Mouse (Mus musculus): Measurements from ENCODE around the gene Vps26c. TPM values are rescaled to one million over a fixed set of nuclear protein-coding genes. Genes with fewer than 3 reads are reported as not detected.

The Vps26c gene
- polyA plus RNA-seq, 1 experiment from 2014 or later = 60.0 TPM

DNA sequence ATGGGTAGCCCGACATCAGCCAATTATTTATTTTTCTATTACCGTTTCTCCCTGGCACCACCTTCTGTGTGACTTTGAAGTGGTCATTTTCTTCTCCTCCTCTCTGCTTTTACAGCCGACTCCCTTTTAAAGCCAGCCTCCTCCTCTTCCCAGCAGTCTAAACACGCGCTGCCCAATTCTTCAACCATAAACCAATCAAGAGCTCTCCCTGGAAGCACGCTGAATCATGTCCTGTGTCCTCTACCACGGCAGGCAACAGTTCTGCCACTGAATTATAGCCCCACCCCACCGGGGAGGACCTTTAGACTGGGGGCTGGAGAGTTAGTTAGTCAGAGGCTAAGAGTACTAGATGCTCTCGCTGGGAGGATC is 10.5 kb upstream of the Vps26c start:
- no peak overlapping the region for H3K4me3 ChIP-seq
- WGBS = 63% methylated on average over 9 of the region's 9 CpGs

DNA sequence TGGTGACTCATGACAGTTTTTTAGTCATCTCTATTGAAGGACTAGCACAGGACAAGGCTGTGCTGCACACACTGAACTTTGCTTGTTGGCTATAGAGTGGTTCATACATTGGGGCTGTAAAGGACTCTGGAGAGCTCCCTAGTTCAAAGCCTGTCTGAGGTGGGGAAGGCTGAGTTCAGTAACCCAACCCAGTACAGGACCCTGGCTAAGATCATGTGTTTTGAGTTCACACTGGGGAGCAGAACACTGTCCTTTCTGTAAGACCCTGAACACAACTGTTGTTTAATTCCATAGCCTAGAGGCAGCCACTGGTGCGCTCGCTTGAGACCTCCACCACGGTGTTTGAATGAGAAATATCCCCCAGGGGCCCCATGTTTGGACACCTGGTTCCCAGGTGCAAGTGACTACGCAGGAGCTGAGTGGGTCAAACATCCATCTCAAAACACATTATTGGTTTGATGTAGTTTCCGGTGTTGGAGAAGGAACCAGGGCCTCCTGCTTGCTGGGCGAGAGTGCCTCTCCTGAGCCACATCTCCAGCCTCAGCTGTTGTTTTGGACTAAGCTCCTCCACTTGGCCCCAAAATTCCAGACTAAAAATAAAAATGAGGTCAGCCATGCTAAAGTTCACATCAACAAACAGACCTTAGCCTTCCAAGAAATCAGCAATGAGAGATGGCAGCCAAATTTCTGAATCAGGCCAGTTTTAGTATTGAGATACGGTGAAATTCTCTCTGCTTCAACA is 10.0 kb upstream of the Vps26c start:
- peaks cover 10% of the 10 kb centered on the region for H3K4me1 ChIP-seq
- H3K36me3 ChIP-seq = no peaks in the 10 kb centered on the region
- 86% methylated on average over 7 of the region's 7 CpGs for WGBS
- H3K4me3 ChIP-seq = no peak overlapping the region
- H3K27ac ChIP-seq = no peak overlapping the region
- DNase-seq (ENCODE audit: low spot score) = no peak
- H3K9me3 ChIP-seq = no peaks in the 10 kb centered on the region
- H3K27me3 ChIP-seq (ENCODE audit: insufficient read depth, poor library complexity, severe bottlenecking) = no peaks in the 10 kb centered on the region

More for the DNA sequence above, 10.5 kb upstream of the Vps26c start:
- no peaks in the 10 kb centered on the region for H3K27me3 ChIP-seq (ENCODE audit: insufficient read depth, poor library complexity, severe bottlenecking)
- no peaks in the 10 kb centered on the region for H3K9me3 ChIP-seq
- no peak overlapping the region for H3K27ac ChIP-seq
- peaks cover 10% of the 10 kb centered on the region for H3K4me1 ChIP-seq
- H3K36me3 ChIP-seq = no peaks in the 10 kb centered on the region
- no peak for DNase-seq (ENCODE audit: low spot score)

DNA sequence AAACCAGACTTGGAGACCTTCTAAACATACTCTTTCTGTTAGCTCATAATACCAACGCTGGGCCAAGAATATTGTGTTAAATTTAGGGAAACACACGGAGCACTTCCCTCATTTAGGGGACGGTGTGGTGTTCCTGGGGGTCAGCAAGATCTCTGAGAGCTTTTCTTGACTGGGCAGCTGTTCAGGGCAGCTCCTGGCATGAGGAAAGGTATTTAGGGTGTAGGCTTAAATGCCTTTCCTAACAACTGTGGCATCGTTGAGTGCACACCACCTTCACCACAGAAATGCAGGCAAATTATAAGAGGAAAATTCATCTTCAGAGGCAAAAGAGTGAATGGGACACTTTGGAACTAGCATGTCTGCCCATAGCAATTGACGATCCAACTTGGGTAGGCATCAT is 9.1 kb upstream of the Vps26c start:
- H3K27ac ChIP-seq = no peak overlapping the region
- H3K4me3 ChIP-seq = no peak overlapping the region
- H3K36me3 ChIP-seq = no peaks in the 10 kb centered on the region
- peaks cover 10% of the 10 kb centered on the region for H3K4me1 ChIP-seq
- H3K9me3 ChIP-seq = no peaks in the 10 kb centered on the region
- DNase-seq (ENCODE audit: low spot score) = no peak
- H3K27me3 ChIP-seq (ENCODE audit: insufficient read depth, poor library complexity, severe bottlenecking) = no peaks in the 10 kb centered on the region
- 81% methylated on average over 5 of the region's 5 CpGs for WGBS

DNA sequence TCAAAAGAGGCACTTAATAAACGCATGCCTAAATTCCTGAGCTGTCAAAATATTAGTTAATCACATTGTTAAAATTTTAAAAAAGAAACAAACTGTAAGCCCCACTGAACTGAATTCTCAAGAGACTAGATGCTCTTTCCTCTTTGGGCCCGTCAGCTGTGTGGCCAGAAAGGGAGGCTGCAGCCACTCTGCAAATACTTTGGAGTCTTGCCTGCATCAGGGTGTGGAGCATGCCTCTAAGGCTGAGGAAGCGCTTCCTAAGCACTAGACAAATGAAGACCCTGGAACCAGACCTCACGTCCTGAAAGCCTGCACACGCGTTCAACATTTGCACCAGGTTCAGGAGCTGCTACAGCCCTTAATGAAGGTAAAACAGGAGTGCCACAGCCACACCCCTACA is 7.0 kb upstream of the Vps26c start:
- WGBS = 80% methylated on average over 6 of the region's 6 CpGs
- DNase-seq (ENCODE audit: low spot score) = no peak
- no peak overlapping the region for H3K4me3 ChIP-seq
- no peaks in the 10 kb centered on the region for H3K9me3 ChIP-seq
- no peaks in the 10 kb centered on the region for H3K36me3 ChIP-seq
- H3K27me3 ChIP-seq (ENCODE audit: insufficient read depth, poor library complexity, severe bottlenecking) = no peaks in the 10 kb centered on the region
- peaks cover 10% of the 10 kb centered on the region for H3K4me1 ChIP-seq
- H3K27ac ChIP-seq = no peak overlapping the region

DNA sequence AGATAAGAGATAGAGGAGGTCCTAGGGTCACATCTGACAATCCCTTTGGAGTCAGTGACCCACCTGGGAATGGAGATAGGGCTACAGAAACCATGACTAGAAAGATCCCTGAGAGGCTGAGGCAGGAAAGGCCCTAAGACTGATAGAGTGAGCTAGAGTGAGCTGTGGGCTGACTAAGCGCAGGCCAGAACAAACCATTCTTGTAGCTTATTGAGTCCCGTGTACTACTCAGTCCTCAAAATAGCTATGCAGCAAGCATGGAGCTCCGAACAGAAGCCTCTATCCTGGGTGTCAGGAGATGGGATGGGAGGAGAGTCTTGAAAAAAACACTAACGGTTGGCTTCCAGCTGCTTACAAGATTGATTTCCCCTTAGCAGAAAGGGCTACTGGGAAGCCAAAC is 4.6 kb upstream of the Vps26c start:
- H3K4me1 ChIP-seq = peaks cover 8% of the 10 kb centered on the region
- no peak overlapping the region for H3K27ac ChIP-seq
- no peaks in the 10 kb centered on the region for H3K27me3 ChIP-seq (ENCODE audit: insufficient read depth, poor library complexity, severe bottlenecking)
- no peak for DNase-seq (ENCODE audit: low spot score)
- no peak overlapping the region for H3K4me3 ChIP-seq
- no peaks in the 10 kb centered on the region for H3K36me3 ChIP-seq
- no peaks in the 10 kb centered on the region for H3K9me3 ChIP-seq
- 84% methylated on average over 4 of the region's 4 CpGs for WGBS

DNA sequence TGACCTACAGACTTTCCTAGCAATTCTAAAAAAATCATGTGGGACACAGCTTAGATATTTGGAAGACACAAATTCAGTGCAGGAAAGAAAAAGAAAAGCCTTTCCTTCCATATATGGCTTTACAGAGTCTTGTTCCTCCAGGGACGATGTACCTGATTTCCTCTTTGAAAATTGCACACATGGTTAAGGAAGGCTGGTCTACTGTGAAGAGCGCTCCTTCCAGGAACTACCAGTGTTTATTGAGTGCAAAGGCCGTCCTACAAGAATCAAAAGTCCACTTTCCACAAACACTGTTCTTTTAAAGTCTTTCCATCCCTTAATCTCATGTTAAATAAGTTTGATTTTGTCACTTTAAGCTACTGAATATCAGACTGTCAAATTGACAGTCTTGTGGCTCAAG is 916 bp upstream of the Vps26c start:
- DNase-seq (ENCODE audit: low spot score) = no peak
- H3K9me3 ChIP-seq = no peaks in the 10 kb centered on the region
- peak overlapping the region; percentile 87 for H3K4me3 ChIP-seq
- no peaks in the 10 kb centered on the region for H3K27me3 ChIP-seq (ENCODE audit: insufficient read depth, poor library complexity, severe bottlenecking)
- peak overlapping the region; percentile 95 for H3K27ac ChIP-seq
- WGBS = 57% methylated on average over 3 of the region's 3 CpGs
- H3K36me3 ChIP-seq = no peaks in the 10 kb centered on the region
- H3K4me1 ChIP-seq = peaks cover 31% of the 10 kb centered on the region

DNA sequence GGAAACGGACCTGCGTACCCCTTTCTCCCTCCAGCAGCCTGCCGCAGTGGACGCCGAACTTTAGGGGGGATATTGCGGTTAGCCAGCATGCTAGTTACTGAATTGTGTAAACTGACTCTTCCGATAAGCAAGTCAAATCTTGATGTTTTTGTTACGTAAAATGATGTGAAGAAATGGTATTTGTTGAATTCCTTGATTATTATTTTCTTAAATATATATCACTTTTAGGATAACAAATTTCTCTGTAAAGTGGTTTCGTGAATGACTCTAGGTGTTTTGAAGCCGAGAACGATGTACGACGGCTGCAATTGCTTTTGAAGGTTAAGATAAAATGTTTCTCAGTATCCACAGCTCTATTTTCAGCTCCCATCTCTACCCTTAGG is 513 bp upstream of the Vps26c start:
- Histone ChIP-seq H3K27ac (peak overlapping the region; percentile 95), H3K9me3 (no peaks in the 10 kb centered on the region), H3K4me1 (peaks cover 31% of the 10 kb centered on the region), H3K27me3 (ENCODE audit: insufficient read depth, poor library complexity, severe bottlenecking) (no peaks in the 10 kb centered on the region), H3K36me3 (no peaks in the 10 kb centered on the region), H3K4me3 (peak overlapping the region; percentile 87)
- 4% methylated on average over 13 of the region's 13 CpGs for WGBS
- DNase-seq (ENCODE audit: low spot score) = no peak

DNA sequence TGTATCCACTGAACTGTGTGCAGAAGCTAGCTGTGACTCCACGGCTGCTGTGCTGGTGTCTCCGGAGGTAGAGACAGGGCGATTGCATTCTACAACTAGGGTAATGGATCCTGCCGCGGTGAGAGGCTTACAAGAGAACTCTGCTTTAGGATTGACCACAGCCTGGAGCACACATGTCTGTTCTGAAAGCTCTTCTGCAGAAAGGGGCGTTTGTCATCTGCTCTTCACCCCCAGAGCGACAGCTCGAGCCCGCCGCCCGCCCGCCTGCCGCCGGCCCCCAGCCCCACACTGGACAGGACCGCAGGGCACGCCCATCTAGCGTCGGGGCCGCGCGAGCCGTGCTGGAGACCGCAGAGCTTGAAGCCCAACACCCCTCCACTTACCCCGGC is 681 bp downstream of the Vps26c start:
- 0 out of 2 replicates have a peak, but pooled peaks cover 2% of the 10 kb centered on the region for H3K36me3 ChIP-seq
- under 1% methylated on average over 24 of the region's 24 CpGs for WGBS
- peaks cover 31% of the 10 kb centered on the region for H3K4me1 ChIP-seq
- peak overlapping the region; percentile 87 for H3K4me3 ChIP-seq
- DNase-seq (ENCODE audit: low spot score) = no peak
- H3K27ac ChIP-seq = peak overlapping the region; percentile 95
- no peaks in the 10 kb centered on the region for H3K27me3 ChIP-seq (ENCODE audit: insufficient read depth, poor library complexity, severe bottlenecking)
- no peaks in the 10 kb centered on the region for H3K9me3 ChIP-seq

DNA sequence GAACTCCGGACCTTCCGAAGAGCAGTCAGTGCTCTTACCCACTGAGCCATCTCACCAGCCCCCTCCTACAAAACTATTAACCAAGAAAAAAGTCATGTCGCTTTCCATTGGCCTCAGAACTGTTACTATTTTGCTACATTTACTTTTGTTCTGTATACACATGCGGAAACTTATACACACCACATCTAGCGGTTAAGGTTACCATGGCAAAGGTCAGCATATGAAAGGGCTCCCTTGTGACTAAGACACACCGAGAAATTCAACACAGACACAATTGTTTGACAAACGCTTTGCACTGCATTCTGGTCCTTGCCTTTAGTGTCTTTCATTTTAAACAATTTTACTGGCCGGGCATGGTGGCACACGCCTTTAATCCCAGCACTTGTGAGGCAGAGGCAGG is 1.9 kb downstream of the Vps26c start:
- no peak overlapping the region for H3K4me3 ChIP-seq
- no peak overlapping the region for H3K27ac ChIP-seq
- no peaks in the 10 kb centered on the region for H3K9me3 ChIP-seq
- H3K4me1 ChIP-seq = peaks cover 32% of the 10 kb centered on the region
- no peaks in the 10 kb centered on the region for H3K27me3 ChIP-seq (ENCODE audit: insufficient read depth, poor library complexity, severe bottlenecking)
- 91% methylated on average over 9 of the region's 9 CpGs for WGBS
- DNase-seq (ENCODE audit: low spot score) = no peak
- H3K36me3 ChIP-seq = 0 out of 2 replicates have a peak, but pooled peaks cover 2% of the 10 kb centered on the region

DNA sequence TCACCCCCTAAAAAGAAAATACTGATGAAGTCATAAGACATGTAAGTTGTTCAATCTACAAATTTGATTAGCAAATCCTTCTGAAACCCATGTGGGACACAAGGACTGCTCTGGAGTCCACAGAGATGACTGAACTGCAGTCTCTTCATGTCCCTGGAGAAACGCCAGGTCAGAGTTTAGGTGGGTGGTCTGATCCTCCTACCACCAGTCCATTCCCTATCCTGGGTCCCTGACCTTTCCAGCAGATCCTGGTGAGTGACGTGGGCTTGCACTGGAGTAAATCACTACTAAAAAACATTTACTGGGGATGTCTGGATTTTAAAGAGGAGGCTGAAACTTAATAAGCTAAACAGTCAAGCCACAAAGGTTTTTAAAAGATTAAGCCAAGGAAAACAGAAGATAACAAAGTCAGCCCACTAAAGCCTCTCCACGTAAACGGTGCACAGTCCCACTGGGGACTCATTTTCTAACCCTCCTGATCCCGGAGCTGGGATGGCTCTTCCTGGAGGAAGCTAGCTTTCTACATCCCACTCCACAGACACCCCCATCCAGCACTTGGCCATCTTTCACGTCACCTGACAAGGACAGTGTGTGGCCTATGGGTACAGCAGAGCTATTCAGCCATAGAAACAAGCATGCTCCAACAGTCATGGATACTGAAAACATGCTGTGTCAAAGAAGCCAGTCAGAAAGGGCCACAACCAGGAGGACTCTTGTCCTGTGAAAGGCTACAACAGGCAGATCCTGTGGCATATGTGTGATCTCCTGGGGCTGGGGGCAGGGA is 2.8 kb downstream of the Vps26c start:
- H3K27me3 ChIP-seq (ENCODE audit: insufficient read depth, poor library complexity, severe bottlenecking) = no peaks in the 10 kb centered on the region
- peaks cover 41% of the 10 kb centered on the region for H3K4me1 ChIP-seq
- peak overlapping the region; percentile 31; the same call in 1 of the 2 replicates for H3K27ac ChIP-seq
- peak overlapping the region; percentile 13; the same call in 1 of the 2 replicates for H3K4me3 ChIP-seq
- H3K9me3 ChIP-seq = no peaks in the 10 kb centered on the region
- WGBS = 44% methylated on average over 6 of the region's 6 CpGs
- peaks cover 6% of the 10 kb centered on the region; the same call in 1 of the 2 replicates for H3K36me3 ChIP-seq
- no peak for DNase-seq (ENCODE audit: low spot score)

DNA sequence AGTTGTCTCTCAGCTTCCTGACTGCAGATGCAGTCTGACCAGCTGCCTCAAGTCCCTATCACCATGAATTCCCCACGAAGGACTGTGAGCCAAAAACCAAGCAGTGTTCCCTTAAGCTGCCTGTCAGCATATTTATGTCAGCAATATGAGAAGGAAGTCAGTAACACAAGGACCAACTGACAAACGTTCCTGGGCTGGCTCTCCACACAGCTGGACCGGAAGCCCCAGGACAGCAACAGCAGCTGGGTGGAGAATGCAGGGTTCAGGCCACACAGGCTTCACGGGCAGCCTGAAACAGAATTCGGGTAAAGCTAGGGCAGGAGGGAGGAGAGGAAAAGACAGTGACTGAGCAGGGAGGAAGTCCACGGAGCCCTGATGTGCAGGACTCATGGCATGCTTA is 7.6 kb downstream of the Vps26c start:
- Histone ChIP-seq H3K27ac (peak overlapping the region; percentile 56; the same call in 1 of the 2 replicates), H3K4me1 (peaks cover 28% of the 10 kb centered on the region), H3K36me3 (peaks cover 16% of the 10 kb centered on the region; the same call in 1 of the 2 replicates), H3K4me3 (no peak overlapping the region), H3K27me3 (ENCODE audit: insufficient read depth, poor library complexity, severe bottlenecking) (no peaks in the 10 kb centered on the region), H3K9me3 (no peaks in the 10 kb centered on the region)
- WGBS = 52% methylated on average over 6 of the region's 6 CpGs
- DNase-seq (ENCODE audit: low spot score) = no peak

DNA sequence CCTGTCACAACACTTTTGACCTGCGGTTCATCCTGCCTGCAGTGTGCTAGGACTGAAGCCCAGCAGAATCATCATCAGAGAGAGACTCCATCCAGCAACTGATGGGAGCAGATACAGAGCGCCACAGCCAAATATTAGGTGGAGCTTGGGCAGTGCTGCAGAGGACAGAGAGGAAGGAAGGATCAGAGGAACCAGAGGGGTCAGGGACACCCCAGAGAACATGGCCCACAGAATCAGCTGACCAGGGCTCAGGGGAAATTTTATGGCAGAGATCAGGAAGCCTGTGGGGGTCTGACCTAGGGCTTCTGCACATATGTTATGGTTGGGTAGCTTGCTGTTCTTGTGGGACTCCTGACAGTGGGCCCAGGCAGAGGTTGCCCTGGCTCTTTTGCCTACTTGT is 9.0 kb downstream of the Vps26c start:
- Histone ChIP-seq H3K27ac (0 out of 2 replicates have a peak overlapping the region, but pooled peaks have one; percentile 13), H3K9me3 (no peaks in the 10 kb centered on the region), H3K27me3 (ENCODE audit: insufficient read depth, poor library complexity, severe bottlenecking) (no peaks in the 10 kb centered on the region), H3K4me1 (peaks cover 19% of the 10 kb centered on the region), H3K36me3 (peaks cover 27% of the 10 kb centered on the region), H3K4me3 (no peak overlapping the region)
- DNase-seq (ENCODE audit: low spot score) = no peak
- 90% methylated on average over 2 of the region's 2 CpGs for WGBS

DNA sequence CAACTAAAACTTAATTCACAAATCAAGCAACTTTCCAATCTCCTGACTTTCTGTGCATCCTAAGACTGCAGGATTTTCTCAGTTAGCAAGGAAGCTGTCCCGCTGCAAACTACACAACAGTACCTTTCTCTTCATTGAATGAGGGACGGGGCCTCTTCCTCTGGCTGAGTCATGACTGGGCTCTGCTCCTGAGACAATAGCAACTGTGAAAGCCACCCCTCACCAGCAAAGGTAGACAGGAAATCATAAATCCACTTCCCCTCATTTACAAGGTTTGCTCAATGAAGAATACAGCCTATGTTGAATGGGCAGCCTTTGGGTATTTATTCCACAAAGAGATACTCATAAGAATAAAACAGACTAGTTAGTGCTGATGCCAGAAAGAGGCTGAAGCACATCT is 16.6 kb downstream of the Vps26c start:
- H3K27me3 ChIP-seq (ENCODE audit: insufficient read depth, poor library complexity, severe bottlenecking) = no peaks in the 10 kb centered on the region
- H3K36me3 ChIP-seq = peaks cover 72% of the 10 kb centered on the region
- 0 out of 2 replicates have a peak, but pooled peaks cover 6% of the 10 kb centered on the region for H3K4me1 ChIP-seq
- H3K4me3 ChIP-seq = no peak overlapping the region
- no peak overlapping the region for H3K27ac ChIP-seq
- DNase-seq (ENCODE audit: low spot score) = no peak
- 67% methylated on average over 2 of the region's 2 CpGs for WGBS
- H3K9me3 ChIP-seq = no peaks in the 10 kb centered on the region

All from heart, embryonic 10.5 days (tissue).